Mouse (Mus musculus) hindbrain, embryonic 16.5 days (tissue): ENCODE measurements at regions not wholly inside any gene's neighbourhood (a gene's known extent, or its start where the extent isn't known, plus 50 kb on each side); places are given as distances from the start of the nearest gene placed in this dataset.

Source experiments
- ATAC-seq: fragments of 200-750 bp; cut with Nextera tagmentation; 2 replicates; pipeline ENCODE4 v1.8.0; 2017; ENCODE audit warnings: moderate TSS enrichment, moderate library complexity
- H3K27ac ChIP-seq: fragments of 300-500 bp; sonication (generic); 2 replicates; pipeline ENCODE4 v1.5.1; 2014; ENCODE audit warnings: low read depth, mild to moderate bottlenecking, control low read depth, low read length, moderate library complexity
- H3K27me3 ChIP-seq: fragments of 300-500 bp; sonication (generic); replicated peaks from 2 replicates; pipeline ENCODE4 v1.6.1; 2014; ENCODE audit warnings: low read length; ENCODE audit not compliant: control insufficient read depth, insufficient read depth
- H3K36me3 ChIP-seq: fragments of 300-500 bp; sonication (generic); 2 replicates; pipeline ENCODE4 v1.6.1; 2014; ENCODE audit warnings: mild to moderate bottlenecking, low read length, moderate library complexity, mixed read lengths; ENCODE audit not compliant: control insufficient read depth, insufficient read depth
- H3K4me1 ChIP-seq: fragments of 300-500 bp; sonication (generic); 2 replicates; pipeline ENCODE4 v1.6.1; 2014; ENCODE audit warnings: low read depth, low read length; ENCODE audit not compliant: control insufficient read depth, insufficient read depth
- H3K4me2 ChIP-seq: fragments of 300-500 bp; sonication (generic); 2 replicates; pipeline ENCODE4 v1.6.1; 2014; ENCODE audit warnings: mild to moderate bottlenecking, low read length, control low read depth, moderate library complexity
- H3K4me3 ChIP-seq: fragments of 300-500 bp; sonication (generic); 2 replicates; pipeline ENCODE4 v1.5.1; 2014; ENCODE audit warnings: mild to moderate bottlenecking, low read length, control low read depth, moderate library complexity
- H3K9ac ChIP-seq: fragments of 300-500 bp; sonication (generic); 2 replicates; pipeline ENCODE4 v1.6.1; 2014; ENCODE audit warnings: low read depth, mild to moderate bottlenecking, control low read depth, low read length, moderate library complexity
- H3K9me3 ChIP-seq: fragments of 300-500 bp; sonication (generic); 2 replicates; pipeline ENCODE4 v1.6.1; 2014; ENCODE audit warnings: mild to moderate bottlenecking, low read length, moderate library complexity; ENCODE audit not compliant: control insufficient read depth
- WGBS: fragments of 180-500 bp; shearing (Covaris S2); extraction: QIAGEN DNeasy Blood & Tissue Kit; methylation state at CpG from one replicate; pipeline ENCODE4 v1.1.7; 2014; 5-methylcytosine and 5-hydroxymethylcytosine counted together

- Histone ChIP-seq H3K27ac (no peak overlapping the region), H3K9me3 (peaks cover 8% of the 10 kb centered on the region; the same call in 1 of the 2 replicates), H3K4me1 (no peaks in the 10 kb centered on the region), H3K27me3 (no peaks in the 10 kb centered on the region), H3K4me3 (no peak overlapping the region), H3K36me3 (no peaks in the 10 kb centered on the region), H3K9ac (no peak overlapping the region), H3K4me2 (no peak overlapping the region)
- ATAC-seq = no peak
- WGBS = 86% methylated on average over 13 of the region's 15 CpGs
These were observed 88.6 kb downstream of the Inhba start for GRCm38 (mm10) chr13:16100253-16100652.

DNA sequence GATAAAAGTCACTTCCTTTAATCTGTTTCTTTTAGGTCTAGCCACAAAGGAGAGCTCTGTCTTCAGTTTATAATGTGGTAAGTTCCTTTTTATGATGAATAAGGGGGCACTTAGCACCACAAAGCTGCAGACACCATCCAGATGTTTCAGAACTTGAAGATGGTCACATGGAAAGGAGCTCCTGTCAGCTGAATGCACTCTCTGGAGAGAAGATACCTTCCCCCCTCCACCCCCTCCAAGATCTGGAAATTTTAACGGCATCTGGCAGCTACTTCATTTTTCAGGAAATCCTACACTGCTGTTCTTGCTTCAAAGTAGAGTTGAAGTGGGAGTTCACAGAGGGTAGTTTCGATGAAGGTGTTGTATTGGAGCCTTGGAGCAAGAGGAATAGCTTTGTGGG, 103.2 kb downstream of the Inhba start:
- no peak overlapping the region for H3K9ac ChIP-seq
- ATAC-seq = no peak
- no peaks in the 10 kb centered on the region for H3K27me3 ChIP-seq
- no peak overlapping the region for H3K4me2 ChIP-seq
- no peaks in the 10 kb centered on the region for H3K4me1 ChIP-seq
- H3K36me3 ChIP-seq = no peaks in the 10 kb centered on the region
- no peak overlapping the region for H3K4me3 ChIP-seq
- H3K27ac ChIP-seq = no peak overlapping the region
- no peaks in the 10 kb centered on the region for H3K9me3 ChIP-seq
- 82% methylated on average over 2 of the region's 2 CpGs for WGBS

- H3K4me1 ChIP-seq = no peaks in the 10 kb centered on the region
- H3K27me3 ChIP-seq = no peaks in the 10 kb centered on the region
- H3K9me3 ChIP-seq = no peaks in the 10 kb centered on the region
- no peak overlapping the region for H3K4me3 ChIP-seq
- ATAC-seq = no peak
- no peaks in the 10 kb centered on the region for H3K36me3 ChIP-seq
- no peak overlapping the region for H3K9ac ChIP-seq
- H3K27ac ChIP-seq = no peak overlapping the region
- H3K4me2 ChIP-seq = no peak overlapping the region
These were observed 135.0 kb downstream of the Inhba start for GRCm38 (mm10) chr13:16146686-16147085.

GRCm38 (mm10) chr13:16154926-16155325, 143.3 kb downstream of the Inhba start:
- Histone ChIP-seq H3K36me3 (no peaks in the 10 kb centered on the region), H3K27ac (no peak overlapping the region), H3K9me3 (no peaks in the 10 kb centered on the region), H3K27me3 (no peaks in the 10 kb centered on the region), H3K9ac (no peak overlapping the region), H3K4me2 (no peak overlapping the region), H3K4me3 (no peak overlapping the region), H3K4me1 (no peaks in the 10 kb centered on the region)
- 82% methylated on average over 1 of the region's 1 CpGs for WGBS
- ATAC-seq = no peak

- H3K27me3 ChIP-seq = no peaks in the 10 kb centered on the region
- no peak overlapping the region for H3K27ac ChIP-seq
- ATAC-seq = peak; percentile 60
- H3K9ac ChIP-seq = no peak overlapping the region
- 74% methylated on average over 5 of the region's 5 CpGs for WGBS
- no peaks in the 10 kb centered on the region for H3K36me3 ChIP-seq
- H3K9me3 ChIP-seq = no peaks in the 10 kb centered on the region
- no peak overlapping the region for H3K4me2 ChIP-seq
- H3K4me1 ChIP-seq = no peaks in the 10 kb centered on the region
- no peak overlapping the region for H3K4me3 ChIP-seq
These were observed 153.7 kb downstream of the Inhba start for GRCm38 (mm10) chr13:16165204-16165894.

GRCm38 (mm10) chr13:16196692-16197091, 185.0 kb downstream of the Inhba start:
- no peaks in the 10 kb centered on the region for H3K9me3 ChIP-seq
- H3K4me1 ChIP-seq = no peaks in the 10 kb centered on the region
- no peak overlapping the region for H3K4me2 ChIP-seq
- 94% methylated on average over 1 of the region's 1 CpGs for WGBS
- H3K9ac ChIP-seq = no peak overlapping the region
- H3K27ac ChIP-seq = no peak overlapping the region
- no peak overlapping the region for H3K4me3 ChIP-seq
- H3K27me3 ChIP-seq = no peaks in the 10 kb centered on the region
- H3K36me3 ChIP-seq = no peaks in the 10 kb centered on the region
- no peak for ATAC-seq

GRCm38 (mm10) chr13:16200046-16200445, 188.4 kb downstream of the Inhba start:
- H3K27ac ChIP-seq = no peak overlapping the region
- H3K36me3 ChIP-seq = no peaks in the 10 kb centered on the region
- H3K4me3 ChIP-seq = no peak overlapping the region
- H3K9ac ChIP-seq = no peak overlapping the region
- H3K9me3 ChIP-seq = no peaks in the 10 kb centered on the region
- no peaks in the 10 kb centered on the region for H3K27me3 ChIP-seq
- 94% methylated on average over 1 of the region's 1 CpGs for WGBS
- no peak for ATAC-seq
- H3K4me2 ChIP-seq = no peak overlapping the region
- H3K4me1 ChIP-seq = no peaks in the 10 kb centered on the region

GRCm38 (mm10) chr13:16203147-16203546, 191.5 kb downstream of the Inhba start:
- Histone ChIP-seq H3K4me1 (no peaks in the 10 kb centered on the region), H3K9ac (no peak overlapping the region), H3K4me3 (no peak overlapping the region), H3K4me2 (no peak overlapping the region), H3K9me3 (no peaks in the 10 kb centered on the region), H3K27ac (no peak overlapping the region), H3K36me3 (no peaks in the 10 kb centered on the region), H3K27me3 (no peaks in the 10 kb centered on the region)
- no peak; the same call in 1 of the 2 replicates for ATAC-seq
- 78% methylated on average over 3 of the region's 3 CpGs for WGBS

GRCm38 (mm10) chr13:16204097-16204496, 192.4 kb downstream of the Inhba start:
- no peak overlapping the region for H3K4me2 ChIP-seq
- H3K4me1 ChIP-seq = no peaks in the 10 kb centered on the region
- H3K27me3 ChIP-seq = no peaks in the 10 kb centered on the region
- H3K9me3 ChIP-seq = no peaks in the 10 kb centered on the region
- 90% methylated on average over 5 of the region's 5 CpGs for WGBS
- H3K36me3 ChIP-seq = no peaks in the 10 kb centered on the region
- no peak for ATAC-seq
- no peak overlapping the region for H3K27ac ChIP-seq
- no peak overlapping the region for H3K4me3 ChIP-seq
- H3K9ac ChIP-seq = no peak overlapping the region

GRCm38 (mm10) chr13:16211482-16211881, 199.8 kb downstream of the Inhba start:
- Histone ChIP-seq H3K27ac (no peak overlapping the region), H3K4me2 (no peak overlapping the region), H3K27me3 (no peaks in the 10 kb centered on the region), H3K36me3 (no peaks in the 10 kb centered on the region), H3K4me1 (no peaks in the 10 kb centered on the region), H3K4me3 (no peak overlapping the region), H3K9ac (no peak overlapping the region), H3K9me3 (no peaks in the 10 kb centered on the region)
- no peak for ATAC-seq
- WGBS = 68% methylated on average over 2 of the region's 2 CpGs
